Mouse (Mus musculus) left cerebral cortex, adult 2 months (tissue): Measurements from ENCODE around the gene Ift172. TPM values are rescaled to one million over a fixed set of nuclear protein-coding genes. Genes with fewer than 3 reads are reported as not detected.
A peak's percentile ranks its signal among the peaks of the same experiment; 100 is the strongest.
"Not testable (repeated sequence)": the region's sequence is repeated elsewhere in the genome, so short reads cannot be mapped to it uniquely, and the experiment has no call there.

Source experiments
- DNase-seq, 2 experiments: peaks; one replicate each; pipeline ENCODE4 v3.0.0; 2021 to 2022; ENCODE audit warnings: low spot score in 2 of 2, mixed read lengths in 1 of 2; ENCODE audit errors: extremely low spot score in 1 of 2
- H3K27ac ChIP-seq: fragments of 200-600 bp; 2 replicates; pipeline ENCODE4 v1.8.1; 2022
- H3K4me3 ChIP-seq: fragments of 200-600 bp; 2 replicates; pipeline ENCODE4 v1.8.1; 2022
- CTCF ChIP-seq: fragments of 200-600 bp; IDR thresholded peaks from 2 replicates; pipeline ENCODE4 v1.8.1; 2022; ENCODE audit warnings: antibody characterized with exemption, mild to moderate bottlenecking, moderate library complexity
- intact Hi-C: fragments of 180-260 bp; cut with DNase I; formaldehyde crosslinking; loops from one replicate; pipeline ENCODE4 v1.15.1; 2025
- total RNA-seq, 2 experiments: library from RNA; stranded (reverse); gene quantifications; 2 replicates each; pipeline ENCODE4 v1.2.3; 2021

The Ift172 gene
- total RNA-seq, 2 experiments from 2014 or later: 106 to 107 TPM

DNA sequence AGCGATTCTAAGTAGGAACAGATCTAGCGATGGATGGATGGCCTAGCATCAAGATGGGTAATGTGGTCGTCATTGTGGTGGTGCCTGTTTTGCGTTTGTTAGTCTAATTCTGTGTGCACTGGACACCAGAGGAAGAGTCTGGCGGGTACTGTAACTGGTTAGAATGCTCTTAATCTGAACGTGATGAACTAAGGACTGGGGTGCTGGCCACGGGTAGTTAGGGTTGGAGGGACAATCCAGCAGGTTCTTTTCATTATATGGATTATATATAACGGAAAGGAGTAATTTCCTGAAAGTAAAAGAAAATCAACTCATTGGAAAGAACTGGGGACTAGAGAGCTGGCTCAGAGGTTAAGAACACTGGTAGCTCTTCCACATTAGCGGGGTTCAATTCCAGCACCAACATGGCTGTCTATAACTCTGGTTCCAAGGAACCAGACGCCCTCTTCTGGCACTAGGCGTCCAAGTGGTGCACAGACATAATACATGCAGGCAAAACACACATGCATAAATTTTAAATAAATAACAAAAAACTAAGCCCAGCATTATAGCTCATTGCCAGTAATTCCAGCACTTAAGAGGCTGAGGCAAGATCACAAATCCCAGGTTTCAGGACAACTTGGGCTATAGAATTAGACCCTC is 69.5 kb downstream of the Ift172 start:
- H3K27ac ChIP-seq: peak overlapping the region; percentile 88
- DNase-seq: no peak
- intact Hi-C loops: no loop called here
- peak; percentile 44 for TF ChIP-seq CTCF
- peak overlapping the region; percentile 97 for H3K4me3 ChIP-seq

DNA sequence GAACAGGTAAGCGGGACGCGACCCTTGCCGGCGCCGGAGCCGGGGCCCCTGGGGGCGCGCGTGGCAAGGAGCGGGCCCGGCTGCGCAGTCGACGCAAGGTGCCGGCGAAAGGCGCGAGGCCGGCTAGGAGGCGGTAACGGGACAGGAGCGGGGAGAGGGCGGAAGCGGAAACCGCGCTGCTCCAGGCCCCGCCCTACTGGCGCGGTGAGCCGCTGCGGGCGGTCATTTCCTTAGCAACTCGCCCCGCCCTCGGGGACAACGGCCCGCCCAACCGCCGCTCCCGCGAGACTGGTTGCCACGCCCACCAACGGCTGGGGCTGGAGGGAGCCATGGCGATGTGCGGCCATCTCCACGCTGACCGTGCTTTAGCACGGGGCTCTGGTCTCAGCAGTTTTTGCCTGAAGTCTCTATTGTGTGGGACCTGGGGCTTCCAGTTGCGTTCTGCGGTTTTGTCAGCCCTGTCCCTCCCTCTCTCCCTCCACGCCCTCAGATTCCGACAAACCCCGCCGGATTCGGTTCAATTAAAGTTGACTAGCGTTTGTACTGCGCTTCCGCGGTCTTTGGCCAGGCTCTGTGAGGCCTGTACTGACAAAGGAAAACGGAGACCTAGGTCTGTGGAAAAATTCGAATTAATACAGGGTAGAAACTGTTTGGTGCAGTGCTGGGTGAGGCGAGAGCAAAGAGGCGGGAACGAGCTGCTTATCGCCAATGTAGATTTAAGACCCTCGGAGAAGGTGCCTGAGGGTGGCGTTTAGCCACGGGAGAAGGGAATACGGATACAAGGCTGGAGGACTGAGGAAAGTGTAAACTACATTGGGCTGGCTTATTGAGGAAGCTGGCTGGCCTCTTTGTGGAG is 70.2 kb downstream of the Ift172 start, which contains the start of gene Ppm1g:
Ppm1g (minus strand) TSS at position 240 of the 856 bp plus-strand sequence.
- no peak for TF ChIP-seq CTCF
- peak; percentile 97 for DNase-seq
- Histone ChIP-seq H3K4me3 (peak within 1 kb of the TSS; percentile 97), H3K27ac (peak within 1 kb of the TSS; percentile 90)
- intact Hi-C loops: loop anchor here (1.0 kb wide), 1 partner anchor 20 kb away; the partner anchor contains the start of gene Nrbp1

DNA sequence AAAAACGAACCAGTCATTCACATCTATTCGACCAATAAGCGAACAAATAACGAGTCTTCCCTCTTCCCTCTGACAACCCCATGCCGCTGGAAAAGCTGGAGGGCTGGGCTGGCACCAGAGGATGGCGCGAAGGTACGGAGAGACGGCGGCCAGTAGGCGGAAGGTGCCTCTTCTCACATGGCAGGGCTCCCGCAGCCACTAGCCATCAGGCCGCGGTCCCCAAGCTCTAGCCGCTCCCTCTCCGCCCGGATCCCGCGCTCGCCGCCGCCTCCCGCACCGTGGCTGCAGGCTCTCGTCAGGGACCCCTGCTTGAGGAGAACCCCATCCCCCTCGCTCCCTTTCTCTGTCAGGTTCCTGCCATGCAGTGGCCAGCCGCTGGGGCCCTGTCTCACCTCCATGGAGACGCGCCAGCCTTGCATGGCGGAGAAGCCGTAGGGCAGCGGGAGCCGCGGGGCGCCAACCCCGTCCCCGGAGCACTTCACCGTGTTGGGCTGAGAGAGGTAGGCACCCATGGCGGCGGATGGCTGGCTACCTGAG is 70.9 kb downstream of the Ift172 start:
- H3K4me3 ChIP-seq: peak overlapping the region; percentile 97
- peak; percentile 8 for TF ChIP-seq CTCF
- H3K27ac ChIP-seq: peak overlapping the region; percentile 90
- DNase-seq: peak in 1 of 2 experiments; percentile 45
- intact Hi-C loops: loop anchor here (1.0 kb wide), 1 partner anchor 20 kb away; the partner anchor contains the start of gene Nrbp1

DNA sequence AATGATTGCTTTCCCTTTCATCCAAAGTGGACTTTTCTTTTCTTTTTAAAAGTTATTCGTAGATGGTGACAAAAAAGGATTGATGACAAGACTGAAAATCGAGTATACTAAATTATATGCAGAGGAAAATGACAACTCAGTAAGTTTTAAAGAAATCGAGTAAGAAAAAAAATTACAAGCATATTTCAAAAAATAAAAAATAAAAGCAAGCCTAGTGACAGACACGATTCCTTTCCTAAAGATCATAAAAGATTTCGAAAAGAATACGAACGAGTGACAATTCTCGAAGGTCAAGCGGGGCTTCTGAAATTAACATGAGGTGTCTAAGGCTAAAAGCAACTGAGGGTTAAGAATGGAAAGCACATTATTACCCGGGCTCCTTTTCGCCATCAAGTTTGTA is 71.4 kb downstream of the Ift172 start:
- intact Hi-C loops: no loop called here
- peak overlapping the region; percentile 90; the same call in 1 of the 2 replicates for H3K27ac ChIP-seq

DNA sequence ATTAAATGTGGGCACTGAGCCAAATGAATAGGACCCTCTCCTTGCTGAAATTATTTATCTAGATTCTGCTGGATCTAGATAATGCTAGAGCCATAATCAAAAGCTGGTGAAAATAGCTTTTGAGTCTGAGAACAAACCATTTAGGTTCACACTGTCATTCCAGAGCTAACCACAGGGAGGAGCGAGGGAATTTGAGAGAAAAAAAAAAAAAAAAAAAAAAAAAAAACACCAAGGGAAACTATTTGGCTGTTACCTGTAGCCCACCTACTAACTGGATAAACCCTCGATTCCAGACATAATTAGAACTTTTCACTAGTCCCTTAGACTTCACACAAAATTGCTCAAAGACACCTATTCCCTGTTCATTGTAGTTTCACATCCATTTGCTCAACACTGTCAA is 71.8 kb downstream of the Ift172 start:
- intact Hi-C loops: no loop called here
- no peak for DNase-seq
- no peak overlapping the region for H3K27ac ChIP-seq
- peak; percentile 55 for TF ChIP-seq CTCF
- peak overlapping the region; percentile 97 for H3K4me3 ChIP-seq

More for the DNA sequence above, 71.4 kb downstream of the Ift172 start:
- no peak for TF ChIP-seq CTCF
- H3K4me3 ChIP-seq: peak overlapping the region; percentile 97
- DNase-seq: no peak

DNA sequence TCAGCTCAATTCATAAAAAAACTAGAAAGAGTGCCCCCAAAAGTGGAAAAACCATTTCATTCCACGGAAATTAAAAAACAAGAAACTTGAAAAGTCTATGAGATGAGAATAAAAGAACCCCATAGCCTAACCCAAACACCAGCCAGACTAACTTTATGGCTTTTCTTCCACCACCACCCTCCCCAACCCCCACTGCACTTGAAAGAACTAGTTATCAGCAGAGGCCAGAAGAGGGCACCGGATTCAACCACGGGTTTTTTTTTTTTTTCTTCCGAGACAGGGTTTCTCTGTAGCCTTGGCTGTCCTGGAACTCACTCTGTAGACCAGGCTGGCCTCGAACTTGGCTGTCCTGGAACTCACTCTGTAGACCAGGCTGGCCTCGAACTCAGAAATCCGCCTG is 72.6 kb downstream of the Ift172 start:
- Histone ChIP-seq H3K27ac (no peak overlapping the region), H3K4me3 (no peak overlapping the region)
- no peak for DNase-seq
- intact Hi-C loops: no loop called here
- TF ChIP-seq CTCF: no peak

DNA sequence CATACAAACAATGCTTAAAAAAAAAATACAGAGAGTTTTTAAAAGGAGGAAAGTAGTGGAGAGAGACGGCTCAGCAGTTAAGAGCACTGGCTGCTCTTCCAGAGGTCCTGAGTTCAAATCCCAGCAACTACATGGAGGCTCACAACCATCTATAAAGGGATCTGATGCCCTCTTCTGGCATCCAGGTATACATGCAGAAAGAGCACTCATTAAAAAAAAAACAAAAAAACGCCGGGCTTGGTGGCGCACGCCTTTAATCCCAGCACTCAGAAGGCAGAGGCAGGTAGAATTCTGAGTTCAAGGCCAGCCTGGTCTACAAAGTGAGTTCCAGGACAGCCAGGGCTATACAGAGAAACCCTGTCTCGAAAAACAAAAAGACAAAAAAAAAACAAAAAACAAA is 74.4 kb downstream of the Ift172 start:
- intact Hi-C loops, H3K4me3 ChIP-seq, DNase-seq: not testable (repeated sequence)

DNA sequence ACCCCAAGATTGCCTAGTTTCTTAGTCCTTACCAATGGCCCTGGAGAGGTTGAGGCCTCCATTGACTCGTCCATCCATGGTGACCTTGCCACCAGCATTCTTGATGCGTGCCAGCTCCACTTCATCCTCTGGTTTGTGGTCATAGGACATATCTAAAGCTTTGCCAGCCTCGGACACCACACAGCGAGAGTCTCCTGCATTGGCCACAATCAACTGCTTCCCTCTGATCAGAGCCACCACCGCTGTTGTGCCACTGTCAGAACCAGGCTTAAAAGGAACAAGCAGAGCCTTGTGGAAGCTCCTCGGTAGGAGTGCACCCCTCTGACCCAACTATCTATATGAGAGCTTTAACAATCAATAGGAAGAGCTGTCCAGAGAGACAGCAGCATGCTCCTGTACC is 86.5 kb downstream of the Ift172 start:
- Histone ChIP-seq H3K27ac (no peak overlapping the region), H3K4me3 (no peak overlapping the region)
- no peak for DNase-seq
- no peak for TF ChIP-seq CTCF
- intact Hi-C loops: no loop called here

More for the DNA sequence above, 74.4 kb downstream of the Ift172 start:
- H3K27ac ChIP-seq: not testable (repeated sequence)

DNA sequence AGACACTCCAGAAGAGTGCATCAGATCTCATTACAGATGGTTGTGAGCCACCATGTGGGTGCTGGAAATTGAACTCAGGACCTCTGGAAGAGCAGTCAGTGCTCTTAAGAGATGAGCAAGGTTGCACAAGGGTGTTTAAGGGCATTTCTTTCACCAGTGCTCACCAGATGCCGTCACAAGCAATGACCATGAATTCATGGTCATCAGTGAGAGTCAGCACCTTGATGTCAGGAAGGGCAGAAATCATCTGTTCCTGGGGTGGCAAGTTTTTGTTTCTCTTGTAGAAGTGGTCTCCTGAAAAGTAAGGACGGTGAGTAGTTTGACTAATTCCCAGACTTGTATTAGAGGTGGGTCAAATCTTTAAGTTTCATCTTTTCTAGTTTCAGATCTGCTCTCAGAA is 87.0 kb downstream of the Ift172 start:
- Histone ChIP-seq H3K27ac (no peak overlapping the region), H3K4me3 (no peak overlapping the region)
- DNase-seq: no peak
- intact Hi-C loops: no loop called here
- TF ChIP-seq CTCF: no peak

Other genes starting within 250 kb of the Ift172 start
- 10 to 100 TPM; 67.1 to 68.9 TPM for gene Atraid, start 242.8 kb downstream of the Ift172 start, total RNA-seq
- gene Slc5a6, start 242.2 kb downstream of the Ift172 start, total RNA-seq: 10 to 100 TPM; 16.7 to 19.3 TPM
- gene Cad, start 236.3 kb downstream of the Ift172 start, total RNA-seq: 10 to 100 TPM; 23.4 to 27.6 TPM
- gene Dnajc5g, start 184.8 kb downstream of the Ift172 start, total RNA-seq: not detected
- gene Slc30a3, start 182.9 kb downstream of the Ift172 start, total RNA-seq: 100 to 1,000 TPM; 162 to 184 TPM
- gene Trim54, start 174.4 kb downstream of the Ift172 start, total RNA-seq: 1 to 10 TPM; 2.0 to 2.2 TPM
- gene Ucn, start 152.3 kb downstream of the Ift172 start, total RNA-seq: 1 to 10 TPM; 1.3 to 1.8 TPM
- gene Mpv17, start 136.9 kb downstream of the Ift172 start, total RNA-seq: 10 to 100 TPM; 47.8 to 49.2 TPM
- gene Gm29609, start 111.2 kb downstream of the Ift172 start, total RNA-seq: 1 to 10 TPM; 3.0 to 3.2 TPM
- 10 to 100 TPM; 56.8 to 61.1 TPM for gene Gtf3c2, start 111.0 kb downstream of the Ift172 start, total RNA-seq
- gene Snx17, start 97.9 kb downstream of the Ift172 start, total RNA-seq: 10 to 100 TPM; 75.1 to 76.6 TPM
- gene Eif2b4, start 97.7 kb downstream of the Ift172 start, total RNA-seq: 10 to 100 TPM; 39.7 to 43.7 TPM
- 10 to 100 TPM; 28.0 to 31.4 TPM for gene Zfp513, start 88.8 kb downstream of the Ift172 start, total RNA-seq
- gene Ppm1g, start 70.4 kb downstream of the Ift172 start, total RNA-seq: 10 to 100 TPM; 72.6 to 78.5 TPM
- 10 to 100 TPM; 82.3 to 86.0 TPM for gene Nrbp1, start 50.3 kb downstream of the Ift172 start, total RNA-seq
- not detected for gene Gm9970, start 49.9 kb downstream of the Ift172 start, total RNA-seq
- 1 to 10 TPM; 3.2 to 3.6 TPM for gene Krtcap3, start 39.4 kb downstream of the Ift172 start, total RNA-seq
- gene Fndc4, start 5.0 kb upstream of the Ift172 start, total RNA-seq: 100 to 1,000 TPM; 147 to 157 TPM
- gene Gckr, start 6.3 kb upstream of the Ift172 start, total RNA-seq: not detected
- 10 to 100 TPM; 50.4 to 53.3 TPM for gene Zfp512, start 161.3 kb upstream of the Ift172 start, total RNA-seq
- under 1 TPM in 1 of 2 experiments, not detected in 1; 0.27 TPM for gene 4930548H24Rik, start 194.6 kb upstream of the Ift172 start, total RNA-seq
- 10 to 100 TPM; 29.6 to 29.8 TPM for gene Gpn1, start 203.6 kb upstream of the Ift172 start, total RNA-seq
- gene Slc4a1ap, start 235.9 kb upstream of the Ift172 start, total RNA-seq: 10 to 100 TPM; 49.3 TPM
- gene Supt7l, start 236.7 kb upstream of the Ift172 start, total RNA-seq: 10 to 100 TPM; 16.3 to 18.4 TPM